Mouse (Mus musculus) ES-E14 (cell line): Measurements from ENCODE around the gene Sec14l5. TPM values are rescaled to one million over a fixed set of nuclear protein-coding genes. Genes with fewer than 3 reads are reported as not detected.

Experiments used
- DNase-seq: peaks from one replicate; pipeline ENCODE4 v3.0.0-alpha.2; 2013; ENCODE audit warnings: low read depth, low spot score
- H3K27ac ChIP-seq: 2 replicates; pipeline ENCODE4 v1.5.1; 2012; ENCODE audit warnings: low read depth, mild to moderate bottlenecking, low read length, moderate library complexity, mixed read lengths; ENCODE audit not compliant: poor library complexity, insufficient read depth, severe bottlenecking
- H3K36me3 ChIP-seq: 2 replicates; pipeline ENCODE4 v1.6.1; 2012; ENCODE audit warnings: mild to moderate bottlenecking, low read length, moderate library complexity, mixed read lengths; ENCODE audit not compliant: control insufficient read depth, poor library complexity, insufficient read depth, severe bottlenecking
- H3K4me1 ChIP-seq, 2 experiments: fragments of 150-350 bp in 1 of 2; sonication (generic) in 1 of 2; 2 replicates each; pipeline ENCODE4 v1.6.1; 2012; ENCODE audit warnings: low read length in 2 of 2, mild to moderate bottlenecking in 1 of 2, mixed read lengths in 1 of 2; ENCODE audit not compliant: control insufficient read depth in 2 of 2, insufficient read depth in 2 of 2, poor library complexity in 1 of 2
- H3K4me3 ChIP-seq, 2 experiments: fragments of 150-350 bp in 1 of 2; sonication (generic) in 1 of 2; 2 replicates each; pipeline ENCODE4 v1.5.1; 2012; ENCODE audit warnings: low read length in 2 of 2, low read depth in 1 of 2, mild to moderate bottlenecking in 1 of 2, mixed read lengths in 1 of 2; ENCODE audit not compliant: insufficient read depth in 1 of 2, poor library complexity in 1 of 2, severe bottlenecking in 1 of 2
- H3K9ac ChIP-seq: 2 replicates; pipeline ENCODE4 v1.6.1; 2012; ENCODE audit warnings: low read depth, mild to moderate bottlenecking, low read length, mixed read lengths; ENCODE audit not compliant: poor library complexity, insufficient read depth, severe bottlenecking
- H3K9me3 ChIP-seq: fragments of 150-350 bp; sonication (generic); 2 replicates; pipeline ENCODE4 v1.6.1; 2012; ENCODE audit warnings: low read depth, mild to moderate bottlenecking, low read length; ENCODE audit not compliant: control insufficient read depth, insufficient read depth
- CHD2 ChIP-seq: IDR thresholded peaks from 2 replicates; pipeline ENCODE4 v1.6.1; 2014; ENCODE audit warnings: mild to moderate bottlenecking, low read depth, low read length, inconsistent platforms
- HCFC1 ChIP-seq: IDR thresholded peaks from 2 replicates; pipeline ENCODE4 v1.6.1; 2012; ENCODE audit warnings: low read length, inconsistent platforms, borderline replicate concordance; ENCODE audit not compliant: insufficient read depth
- MAFK ChIP-seq: IDR thresholded peaks from 2 replicates; pipeline ENCODE4 v1.6.1; 2014; ENCODE audit warnings: mild to moderate bottlenecking, low read depth, low read length, inconsistent platforms; ENCODE audit not compliant: insufficient read depth
- ZC3H11A ChIP-seq: IDR thresholded peaks from 2 replicates; pipeline ENCODE4 v1.6.1; 2012; ENCODE audit warnings: low read depth, mild to moderate bottlenecking, inconsistent platforms, low read length, borderline replicate concordance
- ZNF384 ChIP-seq: IDR thresholded peaks from 2 replicates; pipeline ENCODE4 v1.6.1; 2012; ENCODE audit warnings: low read depth, low read length, inconsistent platforms
- in situ Hi-C, 2 experiments: fragments of 600-800 bp; cut with MboI; formaldehyde crosslinking; loops; one replicate each; pipeline ENCODE4 v1.15.1; 2025; ENCODE audit warnings: low sequenced_read_pairs in 2 of 2, inconsistent platforms in 1 of 2; ENCODE audit not compliant: unreplicated experiment in 2 of 2
- total RNA-seq: library from RNA; depleted of rRNA; stranded (reverse); fragments of 300-350 nt; gene quantifications from 2 replicates; pipeline ENCODE4 v1.2.3, GENCODE M21; 2012

The Sec14l5 gene
- total RNA-seq, 1 experiment = 1.3 TPM

GRCm38 (mm10) chr16:5145570-5145969 lies 1.3 kb upstream of the Sec14l5 start:
- H3K9me3 ChIP-seq = no peaks in the 10 kb centered on the region
- DNase-seq = peak; percentile 87
- in situ Hi-C loops = no loop called here
- peaks cover 0 to 5% of the 10 kb centered on the region in 2 experiments; a peak in 2 of 4 replicates for H3K4me1 ChIP-seq
- TF ChIP-seq CHD2 (no peak), ZNF384 (no peak), MAFK (no peak), ZC3H11A (peak; percentile 77), HCFC1 (no peak)
- no peak overlapping the region for H3K27ac ChIP-seq
- H3K9ac ChIP-seq = no peak overlapping the region
- H3K36me3 ChIP-seq = no peaks in the 10 kb centered on the region
- no peak overlapping the region for H3K4me3 ChIP-seq

- DNase-seq = peak; percentile 81
- Histone ChIP-seq H3K9ac (peak overlapping the region; percentile 27; the same call in 1 of the 2 replicates), H3K36me3 (no peaks in the 10 kb centered on the region), H3K9me3 (no peaks in the 10 kb centered on the region), H3K27ac (no peak overlapping the region), H3K4me1 (peaks cover 0 to 5% of the 10 kb centered on the region in 2 experiments; a peak in 2 of 4 replicates), H3K4me3 (peak overlapping the region; percentile 54 to 83)
- in situ Hi-C loops = no loop called here
- TF ChIP-seq ZNF384 = peak; percentile 85
- TF ChIP-seq MAFK = no peak
These were observed 407 bp upstream of the Sec14l5 start for GRCm38 (mm10) chr16:5146367-5147036.

GRCm38 (mm10) chr16:5150544-5150943 lies 3.6 kb downstream of the Sec14l5 start:
- no peak for DNase-seq
- Histone ChIP-seq H3K27ac (no peak overlapping the region), H3K4me1 (peaks cover 0 to 5% of the 10 kb centered on the region in 2 experiments; a peak in 2 of 4 replicates), H3K4me3 (no peak overlapping the region), H3K36me3 (no peaks in the 10 kb centered on the region), H3K9me3 (no peaks in the 10 kb centered on the region), H3K9ac (no peak overlapping the region)
- TF ChIP-seq ZC3H11A (no peak), CHD2 (no peak), HCFC1 (no peak), MAFK (no peak), ZNF384 (no peak)
- in situ Hi-C loops = no loop called here

- no peak for DNase-seq
- H3K9me3 ChIP-seq = no peaks in the 10 kb centered on the region
- H3K27ac ChIP-seq = no peak overlapping the region
- peaks cover 0 to 5% of the 10 kb centered on the region in 2 experiments; a peak in 1 of 4 replicates for H3K4me1 ChIP-seq
- no peak overlapping the region for H3K9ac ChIP-seq
- H3K4me3 ChIP-seq = no peak overlapping the region
- TF ChIP-seq CHD2 (no peak), ZC3H11A (no peak), MAFK (no peak)
- in situ Hi-C loops = no loop called here
- H3K36me3 ChIP-seq = no peaks in the 10 kb centered on the region
These were observed 6.6 kb downstream of the Sec14l5 start for GRCm38 (mm10) chr16:5153299-5154026.

GRCm38 (mm10) chr16:5155014-5155413 lies 8.1 kb downstream of the Sec14l5 start:
- Histone ChIP-seq H3K9ac (no peak overlapping the region), H3K9me3 (no peaks in the 10 kb centered on the region), H3K4me1 (peaks cover 0 to 5% of the 10 kb centered on the region in 2 experiments; a peak in 1 of 4 replicates), H3K4me3 (no peak overlapping the region), H3K36me3 (no peaks in the 10 kb centered on the region), H3K27ac (no peak overlapping the region)
- DNase-seq = no peak
- in situ Hi-C loops = no loop called here
- TF ChIP-seq CHD2 (no peak), HCFC1 (no peak), MAFK (no peak), ZC3H11A (no peak), ZNF384 (no peak)
